Mouse (Mus musculus): Measurements from ENCODE around the gene Fgfr2. TPM values are rescaled to one million over a fixed set of nuclear protein-coding genes. Genes with fewer than 3 reads are reported as not detected.

The Fgfr2 gene
- total RNA-seq, 2 experiments from 2014 or later: 56.7 to 61.5 TPM

DNA sequence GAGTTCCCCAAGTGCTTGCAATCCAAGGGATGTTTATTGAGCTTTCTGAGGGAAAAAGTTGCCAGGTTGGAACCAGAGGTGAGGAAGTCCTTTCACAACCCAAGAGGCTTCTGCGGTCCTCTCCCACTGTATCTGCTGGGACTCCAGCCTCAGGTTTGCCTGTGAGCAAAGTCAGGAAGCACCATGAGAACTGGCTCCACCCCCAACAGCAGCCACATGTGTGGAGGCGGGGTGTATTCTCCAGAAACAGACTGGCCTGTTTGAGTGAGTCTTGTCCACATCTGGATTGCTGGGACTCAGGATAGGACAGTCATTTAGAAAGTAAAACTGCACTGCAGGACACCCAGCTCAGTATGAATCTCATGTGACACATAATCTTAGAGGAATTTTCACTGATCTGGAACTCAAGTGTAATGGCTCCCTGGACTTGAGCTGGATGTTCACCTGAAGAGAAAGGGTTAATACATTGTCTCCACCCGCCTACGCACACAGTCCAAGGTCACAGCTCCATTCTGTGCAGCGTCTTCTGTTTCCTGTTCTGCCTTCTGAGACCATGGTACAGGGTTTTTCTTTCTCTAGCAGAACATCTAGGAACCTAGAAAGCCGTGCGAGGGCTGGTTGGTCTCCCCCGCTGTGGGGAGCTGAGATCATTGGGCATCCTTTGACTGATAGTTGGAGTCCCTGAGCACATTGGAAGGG is 2396.3 kb downstream of the Fgfr2 start:
- no peak for DNase-seq (ENCODE audit: low spot score in 2 of 2)

DNA sequence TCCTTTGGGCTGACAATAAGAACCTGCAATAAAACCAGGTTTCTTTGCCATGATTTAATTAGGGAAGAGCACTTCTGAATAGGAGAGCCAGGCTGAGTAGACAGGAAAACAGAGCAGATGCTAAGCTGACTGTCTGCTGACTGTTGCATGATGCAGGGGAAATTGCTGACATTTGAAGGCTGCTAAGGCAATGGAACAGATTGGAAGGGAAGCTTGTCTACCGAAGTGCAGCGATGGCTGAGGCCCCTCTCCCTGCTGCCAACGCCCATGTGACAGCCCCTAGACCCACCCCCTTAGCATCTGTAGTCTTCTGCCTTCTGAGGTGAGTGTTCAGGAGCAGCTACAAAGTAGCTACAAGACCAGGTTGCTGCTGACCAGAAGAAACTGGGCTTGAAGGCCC is 2397.0 kb downstream of the Fgfr2 start:
- DNase-seq (ENCODE audit: low spot score in 2 of 2): peak; percentile 58 to 81

DNA sequence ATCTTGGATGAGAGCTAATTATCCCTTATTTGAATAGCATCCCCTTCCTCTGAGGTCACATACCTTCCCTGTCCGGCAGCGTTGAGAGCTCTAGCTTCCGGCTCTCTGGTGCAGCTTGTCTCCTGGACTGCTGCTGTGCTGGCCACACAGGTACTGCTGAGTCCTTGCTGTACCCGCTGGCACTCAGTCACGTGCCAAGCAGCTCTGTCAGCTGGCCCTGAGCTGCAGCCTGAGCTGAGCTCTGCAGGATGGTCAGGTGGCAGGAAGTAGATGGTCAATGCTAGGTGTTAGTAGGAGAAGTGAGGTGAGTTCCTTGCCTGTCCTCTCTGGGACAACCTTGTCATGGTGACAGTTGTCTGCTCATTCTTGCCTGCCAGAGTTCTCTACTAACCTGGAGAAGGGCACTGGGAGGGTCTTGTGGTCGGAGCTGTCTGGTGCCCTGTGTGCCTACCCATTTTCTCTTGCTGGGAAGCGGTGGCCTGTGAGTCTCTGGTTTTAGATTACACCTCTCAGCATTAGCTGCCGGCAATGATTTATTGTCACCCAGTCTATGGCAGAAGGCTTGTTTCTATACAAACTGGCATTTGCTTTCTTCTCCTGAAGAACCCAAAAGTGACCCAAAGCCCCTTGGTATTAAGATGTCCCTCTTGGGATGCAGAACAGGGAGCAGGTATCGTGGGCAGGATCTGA is 2402.4 kb downstream of the Fgfr2 start:
- DNase-seq (ENCODE audit: low spot score in 2 of 2): no peak

DNA sequence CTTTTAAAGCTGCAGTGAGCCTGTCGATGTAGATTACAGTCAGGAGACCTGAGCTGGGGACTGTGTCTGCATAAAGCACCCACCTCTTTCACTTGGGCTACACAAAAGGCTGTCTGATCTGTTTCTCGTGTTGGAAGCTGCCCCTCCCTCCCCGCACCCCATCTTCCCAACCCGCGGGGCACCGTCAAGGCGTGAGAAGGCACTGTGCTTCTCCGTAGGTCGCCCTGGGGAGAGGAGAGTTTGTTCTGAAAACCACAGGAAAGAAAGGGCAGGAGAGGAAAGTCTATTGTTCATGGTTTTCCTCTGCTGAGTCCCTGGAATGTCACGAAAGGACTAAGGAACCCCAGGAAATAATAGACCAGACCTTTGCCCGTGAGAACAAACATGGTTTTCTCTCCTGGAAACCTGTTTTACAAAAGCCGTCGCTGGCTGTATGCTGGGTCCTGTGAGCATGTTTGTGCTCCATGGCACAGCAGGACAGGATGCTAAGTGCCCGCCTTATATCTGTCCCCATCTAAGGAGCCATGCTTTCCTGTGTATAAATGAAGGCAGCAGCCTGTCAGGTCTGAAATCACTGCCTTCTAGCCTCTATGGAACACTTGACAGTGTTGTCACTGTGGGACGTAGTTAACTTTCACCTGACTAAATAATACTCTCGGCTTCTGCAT is 2403.1 kb downstream of the Fgfr2 start:
- DNase-seq (ENCODE audit: low spot score in 2 of 2): no peak

DNA sequence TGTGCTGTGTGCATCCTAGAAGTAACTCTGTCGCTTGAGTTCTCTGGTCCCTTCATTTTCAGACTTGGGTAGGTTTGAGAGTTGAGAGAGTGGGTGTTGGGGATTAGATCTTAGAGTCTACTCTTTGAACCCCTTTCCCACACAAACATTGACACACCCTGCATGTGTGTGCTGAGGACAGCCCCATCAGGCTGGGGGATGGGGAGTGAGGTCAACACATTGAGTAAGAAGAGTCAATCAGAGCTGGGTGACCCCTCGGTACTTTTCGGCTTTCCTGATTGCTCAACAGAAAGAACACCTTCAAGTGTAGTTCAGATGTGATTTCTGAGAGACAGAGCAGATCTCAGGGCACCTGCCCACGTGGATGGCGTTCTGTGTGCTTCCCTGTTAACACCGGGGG is 2406.2 kb downstream of the Fgfr2 start:
- no peak for DNase-seq (ENCODE audit: low spot score in 2 of 2)

DNA sequence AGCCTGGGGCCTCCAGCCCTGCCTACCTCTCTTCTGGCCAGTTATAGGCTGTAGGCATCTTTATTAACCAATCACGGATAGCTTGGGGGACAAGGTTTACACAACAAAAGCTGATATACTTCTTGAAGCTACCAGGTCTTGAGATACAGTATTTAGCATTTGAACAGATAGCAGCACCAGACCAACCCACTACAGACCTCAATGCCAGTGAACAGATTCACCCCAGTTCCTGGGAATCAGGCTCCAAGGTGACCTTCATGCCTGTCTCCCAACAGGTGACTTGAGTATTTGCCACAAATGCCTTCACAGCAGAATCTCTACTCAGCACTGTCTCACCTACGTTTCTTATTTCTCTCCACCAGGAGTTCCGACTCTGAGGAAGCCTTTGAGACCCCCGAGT is 2406.8 kb downstream of the Fgfr2 start:
- no peak for DNase-seq (ENCODE audit: low spot score in 2 of 2)

DNA sequence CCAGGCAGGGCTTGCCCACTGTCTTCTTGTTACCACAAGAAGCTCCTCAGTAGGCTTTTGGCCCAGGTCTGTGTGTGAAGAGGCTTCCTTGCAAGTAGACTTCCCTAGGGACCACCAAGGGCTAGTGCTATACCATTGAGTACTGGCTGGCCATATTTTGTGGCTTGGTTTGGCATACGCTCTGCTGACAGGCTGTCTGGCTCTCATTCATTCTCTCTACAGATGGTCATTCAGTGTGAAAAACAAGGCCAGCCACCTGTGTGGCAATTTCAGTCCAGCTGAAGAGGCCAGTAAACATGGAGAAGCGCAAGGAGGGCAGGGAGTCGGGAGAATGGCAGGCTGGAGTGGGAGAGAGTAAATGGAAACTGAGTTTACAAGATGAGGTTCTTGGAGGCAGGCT is 2407.7 kb downstream of the Fgfr2 start:
- DNase-seq (ENCODE audit: low spot score in 2 of 2): no peak

DNA sequence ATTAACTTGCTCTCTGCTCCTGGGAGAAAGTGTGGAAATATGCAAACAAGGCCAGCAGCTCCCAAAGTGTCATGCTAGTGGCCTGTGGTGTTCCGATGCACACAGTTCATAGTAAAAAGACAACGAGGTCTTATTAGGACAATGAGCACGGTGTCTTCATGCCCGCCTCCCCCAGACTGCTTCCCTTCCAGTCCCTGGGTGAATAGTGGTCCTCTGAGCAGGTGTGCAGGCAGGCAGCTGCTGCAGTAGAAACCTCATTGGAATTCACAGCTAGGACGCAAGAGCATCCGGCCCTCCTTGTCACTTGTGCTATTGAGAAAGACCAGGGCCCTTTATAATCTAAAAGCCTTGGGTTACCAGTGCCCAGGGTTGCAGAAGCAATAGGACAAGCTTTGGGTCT is 2409.8 kb downstream of the Fgfr2 start:
- DNase-seq (ENCODE audit: low spot score in 2 of 2): no peak

DNA sequence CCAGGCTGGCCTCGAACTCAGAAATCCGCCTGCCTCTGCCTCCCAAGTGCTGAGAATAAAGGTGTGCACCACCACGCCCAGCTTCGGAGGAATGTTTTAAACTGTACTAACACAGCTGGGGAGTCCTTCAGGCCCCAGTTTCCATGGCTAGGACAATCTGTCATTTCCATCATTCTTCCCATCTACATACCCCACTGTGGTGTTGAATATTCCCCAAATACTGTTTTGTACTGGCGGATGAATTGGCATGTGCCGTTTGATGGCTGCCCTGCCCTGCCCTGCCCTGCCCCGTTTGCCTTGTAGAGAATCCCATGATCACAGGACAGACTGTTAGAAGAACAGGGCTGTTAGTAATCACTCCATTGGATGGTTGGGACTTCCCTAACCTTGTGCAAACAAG is 2411.3 kb downstream of the Fgfr2 start:
- no peak for DNase-seq (ENCODE audit: low spot score in 2 of 2)

DNA sequence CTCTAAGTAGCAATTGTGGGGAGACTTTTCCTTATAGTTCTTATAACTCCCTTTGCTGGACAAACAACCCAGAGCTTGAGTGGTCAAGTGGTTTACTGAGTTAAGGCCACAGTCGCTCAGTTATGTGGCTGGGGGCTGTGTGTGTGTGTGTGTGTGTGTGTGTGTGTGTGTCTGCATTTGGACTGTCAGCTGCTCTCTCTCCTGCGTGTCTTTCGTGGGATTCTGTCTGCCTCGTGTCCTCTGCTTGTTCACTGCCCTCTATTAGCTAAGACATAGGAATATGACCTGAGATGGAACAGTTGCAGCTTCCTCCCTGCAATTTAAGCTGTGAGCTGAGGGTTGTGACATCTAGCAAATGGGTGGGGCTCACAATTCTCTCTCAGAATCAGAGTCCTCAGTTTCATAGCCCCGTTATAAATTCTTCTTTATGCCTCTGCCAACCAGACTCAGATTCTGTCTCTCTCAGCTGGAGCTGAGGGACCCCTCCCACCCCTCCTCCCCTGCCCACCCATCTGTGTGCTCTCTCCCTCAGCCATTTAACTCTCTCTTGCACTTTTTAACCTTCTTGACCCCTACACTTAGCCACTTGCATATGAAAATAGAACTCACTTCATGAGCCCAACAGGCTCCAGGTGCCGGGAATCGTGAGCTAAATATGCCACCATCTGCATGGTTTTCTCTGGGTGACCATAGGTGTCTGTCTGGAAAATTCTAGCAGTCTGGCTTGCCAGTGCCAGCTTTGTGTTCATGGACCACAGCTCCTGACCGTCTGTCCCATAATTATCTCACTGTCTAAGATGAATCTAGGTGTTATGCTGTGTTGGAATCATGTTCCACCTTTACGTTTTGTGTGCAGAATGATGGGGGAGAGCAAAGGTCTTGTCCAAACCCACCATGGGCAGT is 2413.5 kb downstream of the Fgfr2 start:
- no peak for DNase-seq (ENCODE audit: low spot score in 2 of 2)

DNA sequence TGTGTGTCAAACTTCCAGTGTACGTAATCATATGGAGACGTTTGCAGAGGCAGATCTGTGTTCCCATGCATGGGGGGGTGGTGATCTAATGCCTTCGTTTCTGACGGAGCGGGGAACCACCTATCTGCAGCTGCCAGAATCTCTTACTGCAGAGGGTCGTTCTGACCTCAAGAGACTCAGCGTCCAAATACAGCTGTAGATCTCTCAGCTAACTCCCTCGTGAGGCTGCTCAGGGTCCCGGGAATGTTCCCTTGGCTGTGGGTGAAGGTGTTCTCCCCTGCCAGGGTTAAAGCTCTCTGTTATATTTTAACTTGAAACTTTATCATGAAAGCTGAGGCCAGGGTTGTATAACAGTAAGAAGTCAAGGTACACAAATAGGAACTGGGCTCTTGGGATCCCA is 2414.2 kb downstream of the Fgfr2 start:
- no peak for DNase-seq (ENCODE audit: low spot score in 2 of 2)

DNA sequence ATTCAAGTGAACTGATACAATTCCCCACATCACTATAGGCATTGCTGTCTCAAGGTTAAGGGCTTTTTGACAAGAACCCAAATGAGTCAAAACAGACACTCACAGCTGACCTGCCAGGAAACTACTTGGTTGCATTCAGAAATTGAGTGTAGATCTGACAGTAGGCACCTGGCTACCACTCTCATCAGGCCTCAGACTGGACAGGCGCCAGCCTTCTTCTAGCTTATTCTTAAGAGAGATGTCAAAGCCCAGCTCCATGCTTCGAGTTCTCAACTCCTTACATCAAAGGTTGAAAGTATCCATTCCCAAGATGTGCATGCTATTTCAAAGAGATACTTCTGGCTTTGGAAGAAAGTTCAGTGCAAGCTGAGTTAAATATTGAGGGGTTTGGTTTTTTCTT is 2417.9 kb downstream of the Fgfr2 start:
- DNase-seq (ENCODE audit: low spot score in 2 of 2): no peak

DNA sequence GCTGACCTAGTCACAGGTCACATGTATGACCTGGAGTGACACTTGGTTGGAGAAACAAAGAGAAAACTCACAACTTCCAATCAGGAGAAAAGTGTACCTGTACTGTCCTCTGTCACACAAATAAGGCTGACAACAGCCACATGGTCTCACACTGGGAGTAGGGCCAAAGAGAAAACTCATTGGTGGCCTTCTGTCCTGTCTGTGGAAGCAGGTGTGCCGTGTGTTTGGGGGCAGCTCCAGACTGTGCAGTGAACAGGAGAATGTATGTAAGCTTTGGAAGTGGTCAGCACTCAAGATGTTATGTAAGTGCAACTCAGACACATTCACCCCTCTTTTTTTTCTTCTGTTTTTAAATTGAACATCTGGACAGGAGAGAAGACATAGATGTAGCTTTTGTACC is 2421.8 kb downstream of the Fgfr2 start:
- DNase-seq (ENCODE audit: low spot score in 2 of 2): no peak

DNA sequence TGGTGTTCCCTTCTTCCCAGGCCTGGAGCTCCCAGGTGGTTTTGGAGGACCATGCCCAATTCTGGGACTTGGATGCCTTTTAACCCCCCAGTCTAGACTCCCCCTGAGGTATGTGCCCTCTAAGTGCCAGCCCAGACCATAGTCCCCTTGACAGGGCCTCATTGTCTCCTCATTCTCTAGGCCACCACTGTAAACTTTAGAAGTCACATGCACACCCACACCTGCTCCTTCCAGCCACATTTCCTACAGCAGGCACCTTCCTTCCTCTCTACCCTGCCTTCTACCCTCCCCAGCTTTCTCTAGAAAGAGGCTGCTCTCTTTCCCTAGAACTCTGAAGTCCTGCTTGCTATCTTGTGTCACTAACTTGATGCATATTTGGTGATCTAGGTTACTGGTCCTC is 2424.7 kb downstream of the Fgfr2 start:
- DNase-seq (ENCODE audit: low spot score in 2 of 2): no peak

DNA sequence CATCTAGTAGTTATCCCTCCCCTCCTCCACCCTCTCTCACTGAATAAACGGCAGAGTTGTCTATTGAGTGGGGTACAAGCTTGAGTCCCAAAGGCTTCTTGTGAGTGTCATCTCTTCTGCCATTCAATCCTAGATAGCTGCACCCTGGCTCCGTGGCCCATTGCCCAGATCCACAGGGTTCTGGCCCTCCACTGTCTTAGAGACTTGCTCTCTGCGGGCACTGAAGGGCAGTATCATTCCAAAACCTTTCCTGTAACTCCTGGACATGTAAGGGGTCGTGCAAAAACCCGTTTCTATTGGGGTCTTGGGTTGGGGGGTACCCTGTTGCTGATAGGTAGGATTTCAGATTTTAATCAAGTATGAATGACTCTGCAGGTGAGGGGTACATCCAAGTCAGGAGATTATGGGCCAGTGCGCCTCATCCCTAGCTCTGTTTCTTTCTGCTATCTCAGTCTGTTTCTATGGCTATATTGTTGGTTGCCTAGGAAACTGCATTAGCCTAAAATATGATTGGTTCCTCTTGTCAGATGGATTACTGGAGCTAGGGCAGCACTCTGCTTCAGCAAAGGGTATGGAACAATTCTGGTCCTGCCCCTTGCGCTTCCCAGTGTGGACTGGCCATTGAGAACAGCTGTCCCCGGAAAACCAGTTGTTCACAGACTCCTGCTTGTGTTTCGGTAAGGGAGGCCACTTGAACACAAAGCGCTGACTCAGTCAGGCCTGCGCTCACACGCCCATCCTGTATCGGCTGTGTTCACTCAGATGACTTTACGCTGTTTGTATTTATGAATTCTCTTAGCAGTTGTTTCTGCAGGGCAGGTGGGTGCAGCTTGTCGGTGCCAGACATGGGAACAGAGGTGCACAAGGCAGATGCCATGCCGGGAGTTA is 2426.6 kb downstream of the Fgfr2 start:
- DNase-seq (ENCODE audit: low spot score in 2 of 2): peak; percentile 27 to 51

DNA sequence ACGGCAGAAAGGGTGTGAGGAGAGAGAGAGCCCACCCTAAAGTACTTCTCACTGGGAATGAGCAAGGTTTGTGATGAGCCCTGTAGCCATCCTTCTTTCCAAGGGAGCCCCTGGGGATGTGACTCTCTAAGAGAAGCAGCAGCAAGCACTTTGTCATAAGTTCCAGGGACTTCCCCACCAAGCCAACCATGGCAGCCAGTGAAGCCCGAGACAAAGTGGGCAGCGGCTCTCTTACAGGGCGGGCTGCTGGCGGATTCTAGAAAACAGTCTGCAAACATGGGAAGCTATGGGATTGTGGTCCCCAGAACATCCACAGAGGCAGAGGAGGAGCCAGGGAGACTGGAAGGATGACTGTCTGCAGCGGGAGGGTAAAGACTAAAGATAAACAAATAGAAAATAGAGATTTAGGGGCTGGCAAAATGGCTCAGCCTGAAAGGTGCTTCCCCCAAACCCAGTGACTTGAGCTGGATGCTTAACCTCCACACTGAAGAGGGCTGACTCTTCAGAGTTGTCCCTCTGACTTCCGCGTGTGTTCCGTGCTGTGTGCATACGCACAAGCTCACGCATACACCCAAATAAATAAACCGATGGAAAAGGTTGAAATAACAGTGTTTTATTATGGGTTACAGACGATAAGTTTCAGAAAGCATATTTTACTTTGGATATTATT is 2427.3 kb downstream of the Fgfr2 start:
- no peak for DNase-seq (ENCODE audit: low spot score in 2 of 2)

DNA sequence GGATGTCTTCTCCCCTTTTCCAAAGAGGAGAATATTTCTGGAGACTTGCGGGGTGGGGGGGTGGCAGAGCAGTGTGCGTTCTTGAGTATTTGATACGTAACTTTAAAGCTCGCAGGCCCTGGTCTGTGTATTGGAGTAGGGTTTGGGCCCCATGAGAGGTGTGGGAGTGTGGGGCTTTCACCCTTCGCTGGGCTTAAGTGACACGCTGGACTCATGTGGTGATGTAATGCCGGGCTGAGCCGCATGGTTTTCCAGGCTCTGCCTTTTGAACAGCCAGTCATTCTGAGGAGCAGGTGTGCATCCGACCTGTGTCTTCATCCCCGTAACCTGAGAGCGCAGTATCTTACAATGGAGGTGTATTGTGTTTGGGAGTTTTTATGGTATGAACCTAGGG is 2429.4 kb downstream of the Fgfr2 start:
- peak in 1 of 2 experiments; percentile 21 for DNase-seq (ENCODE audit: low spot score in 2 of 2)

DNA sequence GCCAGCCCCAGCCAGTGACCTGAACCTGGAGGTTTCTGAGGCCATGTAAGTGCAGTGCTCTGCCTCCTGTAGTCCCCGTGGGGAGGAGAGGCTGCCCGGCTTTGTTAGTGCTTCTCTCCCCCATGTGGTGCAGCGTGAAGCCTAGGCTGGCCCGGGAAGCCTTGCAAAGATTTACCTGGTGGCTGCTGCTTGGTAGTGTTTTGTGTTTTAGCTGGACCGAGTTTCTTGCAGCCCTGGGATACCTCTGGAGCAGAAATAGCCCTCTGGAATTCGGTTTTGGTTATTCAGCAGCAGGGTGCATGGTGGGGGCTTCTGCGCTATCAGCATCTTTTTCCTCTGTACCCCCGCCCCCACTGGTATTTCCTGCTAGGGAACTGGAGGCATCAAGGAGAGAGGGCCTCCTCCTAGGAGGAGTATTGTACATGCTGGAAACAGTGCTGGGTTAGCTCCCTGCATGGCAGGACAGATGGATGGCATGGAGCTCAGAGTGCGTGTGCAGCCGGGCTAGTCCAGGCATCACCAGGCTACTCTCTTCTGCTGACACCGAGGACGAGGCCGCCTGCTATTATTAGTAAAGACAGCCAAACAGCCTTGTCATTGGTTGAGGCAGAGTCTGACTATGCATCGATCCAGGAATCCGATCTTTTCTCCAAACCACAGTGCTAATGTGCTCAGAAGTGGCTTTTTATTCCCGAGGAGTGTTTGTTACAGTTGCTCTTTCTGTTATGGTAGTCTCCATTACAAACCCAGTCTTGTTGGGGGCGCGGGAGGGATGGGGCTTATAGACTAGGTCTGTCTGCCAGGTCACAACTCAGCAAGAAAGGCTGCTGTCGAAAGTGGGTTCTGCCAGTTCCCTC is 2430.0 kb downstream of the Fgfr2 start:
- DNase-seq (ENCODE audit: low spot score in 2 of 2): peak; percentile 38 to 60

DNA sequence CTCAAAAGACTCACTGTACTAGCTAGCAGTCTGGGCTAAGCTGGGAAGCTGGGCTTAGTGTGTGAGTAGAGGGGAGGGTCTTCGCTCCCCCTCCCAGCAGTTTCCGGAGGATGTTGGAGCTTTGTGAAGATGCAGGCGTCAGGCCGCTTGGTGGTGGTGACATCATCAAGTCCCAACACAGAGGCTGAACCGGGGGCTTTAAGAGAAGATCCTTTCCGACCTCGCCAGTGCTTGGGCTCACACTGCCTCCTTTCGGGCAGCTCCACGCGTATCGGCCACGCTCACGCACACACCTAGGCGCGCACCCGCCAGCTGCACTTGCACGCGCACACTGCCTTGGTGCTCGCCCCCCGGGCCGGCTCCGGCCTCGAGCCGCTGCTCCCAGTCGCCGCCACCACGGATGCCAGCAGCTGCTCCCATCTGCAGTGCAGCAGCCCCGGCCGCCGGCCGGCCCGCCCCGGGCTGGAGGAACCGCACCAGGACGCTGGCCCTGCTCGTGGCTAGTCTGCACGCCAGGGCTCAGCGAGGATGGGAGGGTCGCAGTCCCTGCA is 2430.7 kb downstream of the Fgfr2 start:
- peak; percentile 61 to 80 for DNase-seq (ENCODE audit: low spot score in 2 of 2)

Measured in layer of hippocampus, adult 18-20 months (tissue).